Mouse (Mus musculus) liver, postnatal 0 days (tissue): ENCODE measurements around the gene Trcg1.

ENCODE experiments used
- CTCF ChIP-seq: sonication (generic); IDR thresholded peaks from 2 replicates; pipeline ENCODE4 v1.5.1; 2016; ENCODE audit warnings: antibody characterized with exemption, low read depth
- EP300 ChIP-seq: IDR thresholded peaks from 2 replicates; pipeline ENCODE4 v1.6.1; 2016; ENCODE audit warnings: antibody characterized with exemption, low read depth, mild to moderate bottlenecking

GRCm38 (mm10) chr9:57217220-57217619 is 19.1 kb upstream of the Trcg1 start:
- TF ChIP-seq CTCF (no peak), EP300 (no peak)
